Mouse (Mus musculus) activated CD4-positive, CD25-positive, alpha-beta regulatory T cell, adult 4 months (primary cell): Measurements from ENCODE around the gene Ankrd54. TPM values are rescaled to one million over a fixed set of nuclear protein-coding genes. Genes with fewer than 3 reads are reported as not detected.

Source experiments
- ATAC-seq: one replicate; pipeline ENCODE4 v1.8.0; 2017
- polyA plus RNA-seq, 2 experiments: library from polyadenylated mRNA; unstranded; fragments of 100-300 nt; shearing (Covaris generic); gene quantifications; one replicate each; pipeline ENCODE4 v1.2.1; 2017

Ankrd54 gene
- 1 to 10 TPM; 7.4 to 8.1 TPM for polyA plus RNA-seq

DNA sequence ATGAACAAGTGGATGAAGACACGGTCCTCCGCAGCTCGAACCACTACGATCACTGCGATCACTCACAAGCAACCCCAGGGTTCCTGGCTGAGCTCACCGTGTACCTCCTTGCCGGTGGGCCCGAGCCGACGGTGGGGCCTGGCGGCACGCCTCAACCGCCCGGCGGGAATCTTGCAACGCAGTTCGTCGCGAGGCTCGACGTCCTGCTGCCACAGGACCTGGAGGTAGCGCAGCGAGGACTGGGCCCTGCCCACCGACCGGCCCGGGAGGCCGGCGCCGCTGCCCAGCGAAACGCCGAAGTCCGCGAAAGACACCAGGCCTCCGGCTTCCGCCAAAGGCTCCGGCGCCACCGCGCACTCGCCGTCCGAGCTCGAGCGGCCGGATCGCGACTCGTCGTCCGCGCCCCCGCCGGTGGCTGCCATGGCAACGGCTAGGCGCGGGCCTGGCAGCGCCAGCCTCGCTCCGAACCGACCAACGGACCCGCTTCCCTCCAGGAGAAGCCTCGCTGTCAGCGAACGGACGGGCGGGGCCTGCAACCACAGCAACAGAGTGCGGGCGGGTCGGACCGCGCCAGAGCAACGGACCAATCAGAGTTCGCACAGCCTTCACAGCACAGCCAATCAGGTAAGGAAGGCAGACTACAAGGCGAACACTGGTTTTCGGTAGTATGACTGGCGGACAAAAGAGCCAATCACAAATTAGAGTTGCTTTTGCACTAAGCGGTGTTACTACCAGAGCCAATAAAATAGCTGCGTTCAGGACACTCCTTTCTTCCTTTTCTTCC lies at the start of gene Ankrd54:
Gene Ankrd54, minus strand, starts transcription at position 518 of the 784 bp plus-strand sequence.
- peak; percentile 98 for ATAC-seq

DNA sequence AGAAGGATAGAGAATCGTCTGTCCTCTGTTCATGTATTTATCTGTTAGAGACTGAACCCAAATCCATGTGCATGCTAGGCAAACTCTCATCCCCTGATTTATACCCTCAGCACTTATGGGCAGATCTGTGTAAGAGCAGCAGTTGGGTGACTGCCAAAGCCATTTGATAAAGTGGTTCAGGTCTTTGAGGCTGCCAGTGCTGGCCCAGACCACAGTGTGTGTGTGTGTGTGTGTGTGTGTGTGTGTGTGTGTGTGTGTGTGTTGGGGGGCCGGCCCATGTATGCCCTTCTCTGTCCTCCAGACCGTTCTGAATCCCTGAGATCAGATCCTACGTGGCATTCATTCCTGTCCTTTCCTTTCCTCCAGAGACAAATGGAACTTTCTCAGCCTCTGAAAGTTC lies 49.1 kb upstream of the Ankrd54 start:
- ATAC-seq, result no peak

DNA sequence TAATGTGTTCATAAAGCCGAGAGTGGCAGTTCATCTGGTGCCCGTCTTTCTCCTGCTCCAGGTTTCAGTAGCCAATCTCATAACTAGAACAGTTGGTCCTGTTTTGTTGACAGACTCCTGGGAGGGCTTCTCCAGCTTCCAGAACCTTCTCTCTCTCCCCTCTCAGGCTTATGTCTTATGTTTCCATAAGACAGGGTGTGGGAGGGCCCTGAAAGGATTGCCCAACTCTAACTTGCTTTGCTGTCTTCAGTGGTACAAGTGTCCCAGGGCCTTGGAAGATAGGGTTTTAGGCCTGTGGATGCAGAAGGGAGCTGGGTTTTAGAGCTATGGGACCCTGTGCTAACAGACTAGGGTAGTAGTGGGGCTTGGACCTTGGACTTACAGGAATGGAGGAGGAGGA lies 47.8 kb upstream of the Ankrd54 start:
- ATAC-seq, result no peak

DNA sequence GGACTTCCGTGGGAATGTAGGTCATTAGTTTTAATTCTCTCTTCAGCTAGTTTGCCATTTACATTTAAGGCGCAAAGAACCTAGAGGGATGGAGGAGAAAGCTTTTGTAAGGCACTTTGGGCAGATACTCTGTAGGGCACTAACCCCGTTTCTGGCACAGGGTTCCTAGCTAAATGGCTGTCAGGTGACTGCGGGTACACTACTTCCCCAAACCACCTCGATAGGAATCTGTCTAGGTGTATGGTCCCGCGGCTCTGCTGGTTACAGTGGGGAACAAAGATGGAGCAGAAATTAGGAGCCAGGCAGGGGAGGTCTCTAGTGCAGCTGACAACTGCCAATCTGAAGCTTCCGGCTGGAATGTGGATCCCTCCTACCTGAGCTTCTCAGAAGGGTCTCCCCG lies 47.3 kb upstream of the Ankrd54 start:
- no peak for ATAC-seq

DNA sequence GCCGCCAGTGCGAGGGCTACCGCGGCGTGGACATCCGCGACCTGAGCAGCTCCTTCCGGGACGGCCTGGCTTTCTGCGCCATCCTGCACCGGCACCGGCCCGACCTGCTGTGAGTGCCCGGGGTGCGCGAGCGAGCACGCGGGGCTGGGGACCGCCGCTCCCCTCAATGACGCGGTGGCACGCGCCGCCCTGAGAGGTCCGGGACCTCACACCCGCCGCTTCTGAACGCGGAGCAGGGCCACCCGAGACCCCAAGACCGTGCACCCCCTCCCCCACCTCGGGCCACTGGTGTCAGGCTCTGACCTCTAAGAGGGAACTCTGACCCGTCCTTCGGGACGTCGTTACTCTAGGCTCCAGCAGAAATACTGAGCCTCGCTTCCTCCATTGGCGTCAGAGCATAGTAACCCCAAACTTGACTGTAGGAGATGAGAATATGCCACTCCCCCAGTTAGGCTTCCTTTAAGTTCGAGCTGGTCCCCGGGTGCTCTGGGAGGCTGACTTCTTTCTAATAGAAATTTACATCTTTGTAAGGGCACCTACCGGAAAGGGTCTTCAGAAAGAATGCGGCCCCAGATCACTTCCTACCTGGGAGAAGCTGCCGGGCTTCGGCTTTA lies 46.7 kb upstream of the Ankrd54 start:
- peak; percentile 55 for ATAC-seq

DNA sequence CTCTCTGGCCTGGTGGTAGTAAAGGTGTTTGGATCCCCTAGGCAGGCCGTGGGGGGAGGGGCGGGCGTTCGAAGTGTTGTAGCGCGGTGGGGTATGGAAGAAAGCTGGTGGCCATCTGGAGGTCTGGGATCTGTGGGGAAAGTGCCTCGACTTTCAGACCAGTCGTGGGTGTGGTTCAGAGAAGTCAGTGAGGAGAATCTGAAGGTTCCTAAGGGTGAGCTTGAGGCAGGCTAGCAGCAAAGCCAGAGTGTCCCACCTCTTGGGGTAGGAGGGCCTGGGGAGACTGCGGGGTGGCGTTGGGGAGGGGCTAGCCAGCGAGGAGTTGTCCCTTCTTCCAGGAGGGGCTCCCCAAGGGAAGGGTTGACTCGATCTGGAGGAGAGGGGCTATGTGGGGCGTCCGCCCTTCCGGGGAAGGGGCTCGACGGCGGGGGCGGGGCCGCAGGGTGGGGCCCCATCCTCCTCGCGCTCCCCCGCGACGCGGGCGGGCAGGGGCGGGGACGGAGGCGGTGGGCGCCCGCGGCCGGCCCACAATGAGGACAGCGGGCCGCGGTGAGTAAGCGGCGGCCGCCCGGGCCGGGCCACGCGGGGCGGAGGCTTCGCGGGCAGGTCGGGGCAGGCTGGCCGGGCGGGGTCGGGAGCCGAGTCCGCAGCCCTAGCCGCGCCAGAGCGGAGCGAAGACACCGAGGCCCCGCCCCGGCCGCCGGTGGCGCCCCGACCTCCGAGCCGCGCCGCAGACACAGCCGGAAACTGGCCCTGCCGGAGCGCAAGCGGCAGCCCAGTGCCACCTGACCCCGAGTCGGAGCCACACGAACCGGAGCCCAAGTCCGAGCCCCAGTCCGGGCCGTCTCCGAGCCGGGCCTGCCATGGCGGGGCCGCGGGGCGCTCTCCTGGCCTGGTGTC lies 46.0 kb upstream of the Ankrd54 start, which contains the start of gene Micall1:
Gene Micall1, plus strand, starts transcription at position 478 of the 900 bp plus-strand sequence.
- ATAC-seq, result peak; percentile 80

DNA sequence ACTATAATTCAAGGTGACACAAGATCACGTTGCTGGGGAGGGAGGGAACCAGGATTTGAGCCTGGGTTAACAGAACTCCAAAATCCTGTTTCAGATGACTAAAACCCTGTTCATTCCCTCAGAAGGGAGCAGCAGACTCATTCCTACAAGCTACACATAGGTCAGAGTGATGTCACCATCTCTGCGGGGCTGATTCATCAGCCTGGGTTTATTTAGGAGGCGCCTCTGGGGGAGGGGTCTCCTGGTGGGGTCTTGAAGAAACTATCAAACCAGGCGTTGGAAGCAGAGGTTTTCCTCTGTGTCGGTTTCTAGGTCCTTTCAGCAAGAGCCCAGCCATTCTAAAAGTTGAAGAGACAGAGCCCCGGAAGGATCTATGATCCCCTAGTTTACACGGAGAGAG lies 45.3 kb upstream of the Ankrd54 start:
- no peak for ATAC-seq

DNA sequence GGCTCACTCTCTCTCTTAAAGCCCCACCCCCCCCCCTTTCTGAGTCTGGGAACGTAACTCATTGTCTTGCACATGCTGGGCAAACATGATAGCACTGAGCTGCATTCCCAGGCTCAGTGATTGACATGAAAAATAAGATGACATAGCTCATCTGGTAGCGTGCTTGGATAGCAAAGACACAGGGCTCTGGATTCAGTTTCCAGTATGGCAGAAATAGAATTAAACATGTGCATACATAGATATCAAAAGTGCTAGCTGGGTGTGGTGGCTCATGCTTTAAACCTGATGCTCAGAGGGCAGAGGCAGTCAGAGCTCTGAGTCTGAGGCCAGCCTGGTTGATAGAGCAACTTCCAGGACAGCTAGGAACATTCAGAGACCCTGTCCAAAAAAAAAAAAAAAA lies 43.1 kb upstream of the Ankrd54 start:
- no peak for ATAC-seq

DNA sequence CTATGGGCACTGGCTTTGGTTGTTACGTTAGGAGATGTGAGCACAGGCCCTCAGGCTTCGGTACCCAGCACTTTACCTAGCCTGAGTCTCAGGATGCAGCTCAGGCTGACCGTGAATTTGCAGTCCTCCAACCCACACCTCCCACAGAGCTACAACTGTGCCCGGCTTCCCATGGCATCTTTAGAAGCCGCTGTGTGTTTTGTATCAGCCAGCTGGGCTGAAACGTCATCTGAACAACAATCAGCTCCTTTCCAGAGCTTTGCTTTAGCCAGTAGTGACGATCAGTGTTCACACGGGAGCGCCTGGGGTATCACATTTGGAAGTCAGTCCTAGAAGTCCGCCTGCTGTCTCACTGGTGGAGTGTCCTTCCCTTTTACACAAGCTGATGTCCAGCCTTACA lies 40.6 kb upstream of the Ankrd54 start:
- no peak for ATAC-seq

DNA sequence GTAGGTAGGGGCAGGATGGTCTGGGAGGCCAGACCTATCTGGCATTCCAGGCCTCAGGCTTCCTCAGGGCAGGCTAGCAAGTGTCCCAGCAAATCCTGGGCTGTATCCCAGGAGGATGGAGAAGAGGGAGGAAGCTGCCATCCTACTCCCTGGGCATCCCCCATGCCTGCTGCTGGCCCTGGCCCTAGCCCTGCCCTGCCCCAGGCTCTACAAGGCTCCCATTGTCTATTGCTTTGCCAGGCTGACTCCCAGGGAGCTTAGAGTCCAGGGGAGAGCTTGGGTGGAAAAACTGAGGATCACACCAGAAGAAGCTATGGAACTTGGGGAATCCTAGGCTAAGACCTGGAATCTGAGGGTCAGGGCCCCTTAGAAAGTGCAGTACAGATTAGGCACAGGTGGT lies 38.8 kb upstream of the Ankrd54 start:
- ATAC-seq, result no peak

DNA sequence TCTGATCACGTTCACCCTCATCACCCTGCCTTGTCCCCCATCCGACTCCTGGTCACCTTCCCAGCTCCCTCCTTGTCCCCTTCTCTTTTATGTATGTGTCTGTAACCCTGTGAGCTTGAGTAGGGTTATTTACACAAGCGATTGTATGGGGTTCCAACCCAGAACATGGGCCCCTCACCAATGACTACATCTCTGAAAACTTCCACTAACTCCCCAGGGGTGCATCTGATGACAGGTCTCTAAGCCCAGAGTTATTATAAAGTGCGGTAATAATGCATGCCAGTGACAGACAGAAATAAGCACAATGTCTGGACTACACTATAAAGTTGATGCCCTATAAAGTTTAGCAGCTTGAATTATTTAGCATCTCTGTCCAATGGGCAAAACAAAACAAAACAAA lies 37.7 kb upstream of the Ankrd54 start:
- no peak for ATAC-seq

DNA sequence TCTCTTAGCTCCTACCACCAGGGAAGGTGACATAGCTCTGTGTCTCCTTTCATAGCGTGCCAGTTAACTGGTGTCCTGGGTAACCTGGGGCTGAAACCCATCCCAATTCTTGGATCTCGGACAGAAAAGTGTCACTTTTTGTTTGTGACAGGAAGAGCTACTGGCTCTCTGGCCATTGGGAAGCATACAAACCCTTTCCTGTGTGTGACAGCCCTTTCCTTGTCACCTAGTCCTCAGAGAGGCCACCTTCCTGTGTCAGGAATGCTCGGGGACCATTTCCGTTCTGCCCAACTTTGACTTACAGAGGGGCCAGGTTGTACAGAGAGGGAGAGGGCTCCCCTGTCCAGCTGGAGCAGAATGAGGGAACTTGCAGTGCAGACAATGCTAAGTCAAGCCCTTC lies 36.8 kb upstream of the Ankrd54 start:
- ATAC-seq, result no peak

DNA sequence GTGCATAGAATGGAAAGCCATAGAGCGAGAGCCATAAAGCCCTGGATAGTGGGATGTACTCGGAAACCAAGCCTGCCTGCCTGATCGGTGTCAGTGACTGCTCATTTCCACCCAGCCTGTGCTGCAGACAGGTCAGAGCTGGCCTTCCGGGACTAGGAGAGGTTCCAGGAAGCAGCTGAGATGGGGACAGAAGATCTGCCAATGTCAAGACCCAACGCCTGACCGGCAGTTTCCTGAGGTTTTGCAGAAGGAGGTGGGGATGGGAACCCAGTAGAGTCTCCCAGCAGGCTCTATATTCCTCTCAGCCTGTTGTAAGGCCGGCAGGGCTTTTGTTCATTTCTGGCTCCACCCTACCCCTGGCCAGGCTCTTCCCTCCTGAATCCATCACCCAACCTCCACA lies 36.2 kb upstream of the Ankrd54 start:
- no peak for ATAC-seq

DNA sequence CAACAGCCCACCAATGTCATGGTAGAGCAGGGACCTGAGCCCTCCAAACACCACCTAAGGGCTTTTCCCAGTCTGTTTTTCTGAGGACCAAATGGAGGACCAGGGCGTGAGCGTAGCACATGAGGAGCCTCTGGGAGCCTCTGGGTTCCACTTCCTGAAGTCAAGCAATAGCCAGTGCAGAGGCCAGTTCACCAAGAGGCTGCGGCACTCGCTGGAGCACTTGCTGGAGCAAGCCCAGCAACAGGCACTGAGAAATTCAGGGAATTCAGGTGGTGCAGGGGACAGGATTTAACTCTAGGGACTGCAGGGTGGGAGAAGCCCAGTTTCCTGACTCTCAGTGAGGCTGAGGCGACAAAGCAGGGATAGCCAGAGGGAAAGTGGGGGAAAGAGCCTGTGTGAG lies 35.5 kb upstream of the Ankrd54 start:
- ATAC-seq, result no peak

DNA sequence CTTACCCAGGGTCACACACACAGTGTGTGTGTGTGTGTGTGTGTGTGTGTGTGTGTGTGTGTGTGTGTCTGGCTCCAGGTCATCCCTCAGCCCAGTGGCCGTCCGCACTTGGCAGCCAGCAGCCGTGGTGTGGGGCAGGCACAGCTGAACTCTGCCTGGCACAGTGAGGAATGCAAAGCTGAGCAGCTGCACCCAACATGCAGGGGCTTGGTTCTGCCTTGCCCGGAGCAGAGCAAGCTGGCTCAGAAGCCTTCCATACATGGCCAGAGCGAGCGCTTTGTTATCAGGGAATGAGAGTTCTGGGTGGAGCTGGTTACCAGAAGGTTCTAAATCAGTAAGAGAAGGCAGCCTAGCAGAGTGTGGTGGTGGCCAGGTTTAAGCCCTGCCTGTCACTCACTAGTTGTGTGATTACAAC lies 34.9 kb upstream of the Ankrd54 start:
- ATAC-seq, result no peak

DNA sequence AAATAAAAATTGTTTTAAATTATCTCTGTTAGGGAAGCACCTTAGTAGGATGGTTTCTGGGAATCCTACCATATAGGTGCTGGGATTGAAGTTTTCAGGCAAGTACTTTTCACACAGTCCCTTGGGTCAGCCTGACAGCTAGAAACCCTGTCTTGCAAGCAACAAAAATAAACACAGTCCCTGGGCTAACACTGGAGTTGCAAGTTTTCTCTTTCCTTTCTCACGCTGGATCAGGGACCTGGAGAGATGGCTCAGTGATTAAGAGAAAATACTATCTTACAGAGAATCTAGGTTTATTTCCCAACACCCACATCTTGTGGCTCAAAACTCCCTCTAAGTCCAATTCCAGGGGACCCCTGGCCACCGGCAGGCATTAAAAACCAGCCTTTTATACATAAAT lies 34.4 kb upstream of the Ankrd54 start:
- no peak for ATAC-seq

DNA sequence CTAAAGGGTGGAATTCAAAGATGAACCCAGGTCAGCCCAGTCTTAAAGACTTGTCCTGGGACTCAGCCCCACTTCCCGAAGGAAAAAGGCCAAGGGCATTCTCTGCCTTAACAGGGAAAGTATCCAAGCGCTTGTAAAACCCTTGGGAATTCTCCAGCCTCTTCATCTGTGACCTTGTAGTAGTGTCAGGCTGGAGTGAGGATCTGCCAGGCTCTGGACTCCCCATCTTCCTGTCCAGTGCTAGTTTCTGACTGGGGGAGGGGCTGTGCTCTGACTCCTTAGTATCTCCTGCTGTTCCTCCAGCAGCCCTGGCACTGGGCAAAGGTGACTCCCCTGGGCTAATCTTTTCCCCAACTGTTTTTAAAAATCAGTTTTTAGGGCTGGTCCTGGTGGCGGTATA lies 33.9 kb upstream of the Ankrd54 start:
- no peak for ATAC-seq

DNA sequence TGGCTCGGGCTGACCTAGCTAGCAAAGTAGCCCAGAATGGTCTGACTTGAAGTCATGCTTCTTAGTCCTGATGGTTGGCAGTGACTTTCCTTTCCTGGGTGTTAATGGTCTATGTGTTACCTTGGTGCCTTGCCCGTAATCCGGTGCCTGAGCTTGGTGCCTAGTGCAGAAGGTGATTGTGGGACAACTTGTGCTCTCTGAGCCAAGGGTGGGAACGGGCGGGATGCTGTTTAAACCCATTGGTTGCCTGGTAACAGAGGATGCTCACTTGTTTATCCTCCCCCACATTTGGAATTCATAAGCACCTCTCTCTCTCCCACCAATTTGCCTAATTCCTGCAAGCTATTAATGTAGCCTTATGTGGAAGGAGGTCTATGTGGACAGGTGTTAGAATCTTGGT lies 32.8 kb upstream of the Ankrd54 start:
- no peak for ATAC-seq

DNA sequence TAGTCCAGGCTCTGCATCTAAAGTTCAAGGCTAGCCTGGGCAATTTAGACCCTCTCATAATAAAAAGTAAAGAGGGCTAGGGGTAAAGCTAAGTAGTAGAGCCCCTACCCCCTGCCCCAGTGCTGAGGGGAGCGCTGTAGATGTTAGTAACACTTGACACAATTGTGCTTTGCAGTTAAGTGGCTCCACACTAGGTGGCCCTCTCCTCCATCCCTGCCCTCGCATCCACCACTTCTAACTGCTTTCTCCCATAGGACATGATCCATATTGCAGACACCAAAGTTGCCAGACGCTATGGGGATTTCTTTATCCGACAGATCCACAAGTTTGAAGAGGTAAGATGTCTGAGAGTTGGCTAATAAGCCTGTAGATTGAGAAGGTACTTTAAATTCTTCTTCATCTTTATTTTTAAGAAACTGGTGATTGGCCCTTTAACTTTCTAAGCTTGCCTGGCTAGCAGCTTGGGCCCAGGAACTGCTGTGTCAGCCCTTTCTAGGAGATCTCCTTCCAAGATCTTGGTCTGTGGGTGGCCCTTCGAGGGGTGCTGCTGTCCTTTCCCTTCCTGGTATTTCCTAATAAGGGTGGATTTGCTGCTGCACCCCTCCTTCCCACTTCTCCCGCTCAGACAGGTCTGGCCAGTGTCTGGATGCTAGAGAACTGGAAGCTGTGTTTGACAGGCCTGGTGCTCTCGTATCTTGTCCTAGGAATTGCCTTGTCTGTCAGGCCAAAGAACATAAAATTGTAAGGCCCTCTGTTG lies 30.6 kb upstream of the Ankrd54 start:
- no peak for ATAC-seq

DNA sequence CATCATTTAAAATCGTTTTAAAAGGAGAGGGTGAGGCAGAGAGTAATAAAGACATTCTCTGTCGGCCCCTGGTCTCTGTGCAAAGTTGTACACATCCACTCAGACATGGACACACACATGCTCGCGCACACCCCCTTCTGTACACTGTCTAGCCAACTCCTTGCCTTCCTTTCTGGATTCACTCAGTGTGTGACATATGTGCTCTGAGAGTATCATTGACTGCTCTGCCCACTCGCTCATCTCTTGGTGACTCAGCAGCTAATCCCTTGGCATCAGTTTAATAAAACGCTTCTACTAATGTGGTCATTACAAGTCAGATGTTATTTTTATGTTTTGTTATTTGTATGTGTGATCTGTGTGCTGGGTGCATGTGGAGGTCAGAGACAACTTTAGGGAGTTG lies 29.6 kb upstream of the Ankrd54 start:
- ATAC-seq, result no peak

DNA sequence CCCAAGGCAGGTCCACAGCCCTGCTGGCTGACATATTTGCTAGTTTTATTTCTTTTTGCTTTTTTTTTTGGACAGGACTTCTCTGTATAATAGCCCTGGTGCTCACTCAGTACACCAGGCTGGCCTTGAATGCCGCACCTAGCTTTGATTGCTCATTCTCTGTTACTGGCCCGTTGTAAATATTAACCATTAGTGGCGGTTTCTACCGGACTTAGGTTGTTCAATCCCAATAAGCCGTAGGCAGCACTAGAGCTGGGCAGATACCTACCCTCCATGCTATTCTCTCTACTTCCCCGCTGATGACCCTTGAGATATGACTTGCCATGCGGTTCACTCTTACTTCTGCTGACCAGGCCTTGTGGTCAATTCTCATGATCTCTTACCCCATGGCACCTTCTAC lies 16.9 kb upstream of the Ankrd54 start:
- no peak for ATAC-seq

DNA sequence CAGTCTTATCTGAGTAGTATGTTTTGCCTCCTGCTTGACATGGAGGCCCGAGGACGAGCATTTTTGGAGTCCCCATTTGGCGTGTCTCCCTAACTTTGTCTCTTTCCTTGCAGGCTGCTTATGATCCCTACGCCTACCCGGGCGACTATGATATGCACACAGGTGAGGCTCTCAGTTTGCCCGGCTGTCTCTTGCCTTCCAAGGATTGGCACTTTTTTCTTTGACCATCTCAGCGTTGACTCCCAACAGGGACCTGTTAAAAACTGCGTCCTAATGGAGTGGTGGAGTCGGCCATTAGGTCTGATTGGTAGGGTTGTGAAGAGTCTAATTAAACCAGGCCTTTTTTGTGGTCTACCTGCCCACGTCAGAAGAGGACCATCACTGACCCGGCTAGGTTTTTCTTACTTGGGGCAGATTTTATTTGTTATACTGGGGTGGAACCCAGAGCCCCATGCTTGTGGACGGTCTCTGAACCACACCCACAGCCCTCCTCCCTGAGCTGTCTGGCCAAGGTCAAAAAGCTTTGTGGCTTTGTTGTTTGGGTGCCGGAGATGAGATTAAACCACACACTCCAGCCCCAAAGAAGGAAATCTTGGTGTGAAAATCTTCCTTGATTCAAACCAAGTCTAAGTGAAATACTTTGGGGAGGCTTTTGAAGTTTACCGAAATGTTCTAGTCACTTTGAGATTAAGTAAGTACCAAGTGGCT lies 13.1 kb upstream of the Ankrd54 start:
- no peak for ATAC-seq
